ENCODE assay signal across 8 mouse cellular contexts in genomic region chr3:98106590-98107313, GRCm38 (mm10). TPM values are rescaled to one million over a fixed set of nuclear protein-coding genes. Genes with fewer than 3 reads are reported as not detected.
DNase-seq lines count a peak whose midpoint lies in the region; ATAC-seq and TF ChIP-seq lines count a peak whose summit lies in the region.

No protein-coding gene starts in this region.

- no peak overlapping the region for H3K4me3 ChIP-seq in stomach, embryonic 14.5 days (ENCODE audit: low read depth, low read length)
- H3K4me3 ChIP-seq in stomach, postnatal 0 days (ENCODE audit: low read depth, low read length): no peak overlapping the region
- no peak overlapping the region for H3K4me3 ChIP-seq in hindbrain, embryonic 14.5 days (replicated peaks; ENCODE audit: low read length)
- no peak overlapping the region for H3K4me3 ChIP-seq in midbrain, embryonic 14.5 days (replicated peaks; ENCODE audit: low read depth, low read length)

- 0 out of 2 replicates have a peak overlapping the region, but pooled peaks have one; percentile 10 for H3K27ac ChIP-seq in stomach, embryonic 14.5 days (ENCODE audit: low read length)
- H3K27ac ChIP-seq in stomach, postnatal 0 days (replicated peaks): no peak overlapping the region
- H3K27ac ChIP-seq in hindbrain, embryonic 14.5 days: peak overlapping the region; percentile 62
- peak overlapping the region; percentile 37 for H3K27ac ChIP-seq in midbrain, embryonic 14.5 days (replicated peaks; ENCODE audit: low read depth, low read length)

- no peak for DNase-seq in frontal cortex, postnatal 14 days (ENCODE audit: low spot score in 2 of 2)
- DNase-seq in stomach, postnatal 0 days (ENCODE audit: low spot score): no peak
- peak; percentile 73 for DNase-seq in hindbrain, embryonic 14.5 days (ENCODE audit: low spot score)
- peak; percentile 84 for DNase-seq in midbrain, embryonic 14.5 days
- DNase-seq in thymus, postnatal 36 days: no peak
- no peak for DNase-seq in thymus, postnatal 0 days (ENCODE audit: low spot score)

- 90% methylated on average over 12 of the region's 12 CpGs for WGBS in stomach, embryonic 14.5 days
- 78% methylated on average over 12 of the region's 12 CpGs for WGBS in stomach, postnatal 0 days
- 53% methylated on average over 12 of the region's 12 CpGs for WGBS in hindbrain, embryonic 14.5 days
- 51% methylated on average over 12 of the region's 12 CpGs for WGBS in midbrain, embryonic 14.5 days

- TF ChIP-seq CTCF in stomach, postnatal 0 days (IDR thresholded peaks at IDR 0.05; ENCODE audit: low read depth): no peak

- no peak overlapping the region for H3K9ac ChIP-seq in stomach, embryonic 14.5 days (replicated peaks; ENCODE audit: low read depth, low read length)
- no peak overlapping the region for H3K9ac ChIP-seq in stomach, postnatal 0 days (ENCODE audit: low read length)
- H3K9ac ChIP-seq in hindbrain, embryonic 14.5 days: peak overlapping the region; percentile 16; the same call in 1 of the 2 replicates
- H3K9ac ChIP-seq in midbrain, embryonic 14.5 days (replicated peaks; ENCODE audit: low read length): no peak overlapping the region; the same call in 1 of the 2 replicates

- H3K4me1 ChIP-seq in stomach, embryonic 14.5 days (ENCODE audit: control insufficient read depth, insufficient read depth, low read length): no peaks in the 10 kb centered on the region
- H3K4me1 ChIP-seq in stomach, postnatal 0 days (replicated peaks; ENCODE audit: control insufficient read depth, insufficient read depth): no peaks in the 10 kb centered on the region; the same call in 1 of the 2 replicates
- H3K4me1 ChIP-seq in hindbrain, embryonic 14.5 days (replicated peaks; ENCODE audit: control insufficient read depth, insufficient read depth, low read length): peaks cover 22% of the 10 kb centered on the region
- H3K4me1 ChIP-seq in midbrain, embryonic 14.5 days (ENCODE audit: control insufficient read depth, insufficient read depth, low read length): peaks cover 16% of the 10 kb centered on the region

- no peak for TF ChIP-seq EP300 in stomach, postnatal 0 days (optimal IDR thresholded peaks at IDR 0.05)

- no peaks in the 10 kb centered on the region for H3K27me3 ChIP-seq in stomach, embryonic 14.5 days (ENCODE audit: control insufficient read depth, insufficient read depth, low read length)
- no peaks in the 10 kb centered on the region for H3K27me3 ChIP-seq in stomach, postnatal 0 days (ENCODE audit: control insufficient read depth, insufficient read depth, low read length)
- H3K27me3 ChIP-seq in hindbrain, embryonic 14.5 days (ENCODE audit: control insufficient read depth, insufficient read depth, low read length): no peaks in the 10 kb centered on the region
- no peaks in the 10 kb centered on the region for H3K27me3 ChIP-seq in midbrain, embryonic 14.5 days (ENCODE audit: control insufficient read depth, insufficient read depth, low read length)

- peaks cover 8% of the 10 kb centered on the region; the same call in 1 of the 2 replicates for H3K9me3 ChIP-seq in stomach, embryonic 14.5 days (ENCODE audit: control insufficient read depth, low read depth, low read length)
- H3K9me3 ChIP-seq in stomach, postnatal 0 days (ENCODE audit: control insufficient read depth, low read length): no peaks in the 10 kb centered on the region
- no peaks in the 10 kb centered on the region; the same call in 1 of the 2 replicates for H3K9me3 ChIP-seq in hindbrain, embryonic 14.5 days (ENCODE audit: control insufficient read depth, low read length)
- H3K9me3 ChIP-seq in midbrain, embryonic 14.5 days (ENCODE audit: control insufficient read depth, low read length): no peaks in the 10 kb centered on the region

- H3K4me2 ChIP-seq in stomach, embryonic 14.5 days (replicated peaks; ENCODE audit: low read depth, low read length): no peak overlapping the region
- H3K4me2 ChIP-seq in stomach, postnatal 0 days (replicated peaks; ENCODE audit: low read depth): no peak overlapping the region
- no peak overlapping the region for H3K4me2 ChIP-seq in hindbrain, embryonic 14.5 days (replicated peaks)
- no peak overlapping the region for H3K4me2 ChIP-seq in midbrain, embryonic 14.5 days (ENCODE audit: low read length)

- peaks cover 69% of the 10 kb centered on the region for H3K36me3 ChIP-seq in stomach, embryonic 14.5 days (ENCODE audit: control insufficient read depth, insufficient read depth, low read length)
- H3K36me3 ChIP-seq in stomach, postnatal 0 days (ENCODE audit: control insufficient read depth, insufficient read depth, low read length): peaks cover 33% of the 10 kb centered on the region
- peaks cover 18% of the 10 kb centered on the region for H3K36me3 ChIP-seq in hindbrain, embryonic 14.5 days (replicated peaks; ENCODE audit: control insufficient read depth, insufficient read depth)
- H3K36me3 ChIP-seq in midbrain, embryonic 14.5 days (ENCODE audit: control insufficient read depth, insufficient read depth, low read length): peaks cover 9% of the 10 kb centered on the region

- peak; percentile 94 for ATAC-seq in frontal cortex, adult (ENCODE audit: low TSS enrichment)
- ATAC-seq in stomach, embryonic 14.5 days (ENCODE audit: insufficient number of reproducible peaks, insufficient read depth, low FRiP score, low read depth): no peak
- no peak for ATAC-seq in stomach, postnatal 0 days (ENCODE audit: low FRiP score, low TSS enrichment)
- peak; percentile 84 for ATAC-seq in hindbrain, embryonic 14.5 days (ENCODE audit: low FRiP score)
- ATAC-seq in midbrain, embryonic 14.5 days (ENCODE audit: low FRiP score, low TSS enrichment): peak; percentile 62; the same call in 1 of the 2 replicates

RNA-seq across cellular contexts. Expression of gene Adam30, which starts 53.7 kb away (rescaled TPM):
- polyA plus RNA-seq in stomach, embryonic 14.5 days (2014; fragmentation: Nextera tagmentation; extraction: Ambion mirVana): 0.14 TPM in 1 of 2 replicates, not detected in the other
- not detected in 2 replicates for polyA plus RNA-seq in stomach, postnatal 0 days (2015; fragmentation: Nextera tagmentation; extraction: Ambion mirVana)
- not detected in 2 replicates for polyA plus RNA-seq in hindbrain, embryonic 14.5 days (2014; fragmentation: Nextera tagmentation; extraction: Ambion mirVana)
- not detected in 2 replicates for polyA plus RNA-seq in midbrain, embryonic 14.5 days (2014; fragmentation: Nextera tagmentation; extraction: Ambion mirVana)
- not detected in 2 replicates for polyA plus RNA-seq in thymus, postnatal 0 days (2015; fragmentation: Nextera tagmentation; extraction: Ambion mirVana)

Comparison
In these comparisons a context has a peak if more than half of its experiments do, and no peak if none do; other contexts are left out.
1. ATAC-seq: peak in frontal cortex, adult (single experiment), hindbrain, embryonic 14.5 days (single experiment) and midbrain, embryonic 14.5 days (single experiment); none in stomach, embryonic 14.5 days (single experiment) and stomach, postnatal 0 days (single experiment).
2. DNase-seq: peak in hindbrain, embryonic 14.5 days (single experiment) and midbrain, embryonic 14.5 days (single experiment); none in frontal cortex, postnatal 14 days (0 of 2), stomach, postnatal 0 days (single experiment), thymus, postnatal 36 days (0 of 2) and thymus, postnatal 0 days (single experiment).